Mouse (Mus musculus) cortical plate, adult 2 months (tissue): ENCODE data around the gene Il19.

ENCODE experiments used
- CTCF ChIP-seq: fragments of 200-500 bp; IDR thresholded peaks from 2 replicates; pipeline ENCODE4 v1.5.1; 2011; ENCODE audit warnings: mild to moderate bottlenecking, control low read depth, low read length; ENCODE audit not compliant: insufficient read depth; ENCODE audit errors: extremely low read depth
- POLR2A ChIP-seq: fragments of 200-500 bp; IDR thresholded peaks from 2 replicates; pipeline ENCODE4 v1.6.1; 2011; ENCODE audit warnings: mild to moderate bottlenecking, low read length, control low read depth; ENCODE audit not compliant: insufficient read depth; ENCODE audit errors: extremely low read depth

GRCm38 (mm10) chr1:130938192-130938591 is 1.7 kb downstream of the Il19 start:
- TF ChIP-seq CTCF, result no peak
- TF ChIP-seq POLR2A, result no peak
